Mouse (Mus musculus) lung, postnatal 0 days (tissue): ENCODE measurements around the gene Fyn. TPM values are rescaled to one million over a fixed set of nuclear protein-coding genes. Genes with fewer than 3 reads are reported as not detected.

Source experiments
- ATAC-seq: fragments of 200-750 bp; cut with Nextera tagmentation; 2 replicates; pipeline ENCODE4 v1.8.0; 2017; ENCODE audit warnings: moderate library complexity
- DNase-seq: peaks from one replicate; pipeline ENCODE4 v3.0.0-alpha.2; 2016; ENCODE audit warnings: low spot score
- H3K27ac ChIP-seq: fragments of 300-500 bp; sonication (generic); 2 replicates; pipeline ENCODE4 v1.5.1; 2014; ENCODE audit warnings: antibody characterized with exemption, mild to moderate bottlenecking, low read length, mixed read lengths
- H3K27me3 ChIP-seq: fragments of 300-500 bp; sonication (generic); replicated peaks from 2 replicates; pipeline ENCODE4 v1.6.1; 2014; ENCODE audit warnings: low read length, mixed read lengths; ENCODE audit not compliant: insufficient read depth
- H3K36me3 ChIP-seq: fragments of 300-500 bp; sonication (generic); 2 replicates; pipeline ENCODE4 v1.6.1; 2014; ENCODE audit warnings: low read length, mixed read lengths; ENCODE audit not compliant: insufficient read depth
- H3K4me1 ChIP-seq: fragments of 300-500 bp; sonication (generic); 2 replicates; pipeline ENCODE4 v1.6.1; 2014; ENCODE audit warnings: antibody characterized with exemption, low read depth, low read length, mixed read lengths; ENCODE audit not compliant: insufficient read depth
- H3K4me2 ChIP-seq: fragments of 300-500 bp; sonication (generic); replicated peaks from 2 replicates; pipeline ENCODE4 v1.6.1; 2014; ENCODE audit warnings: low read depth, mild to moderate bottlenecking, low read length, moderate library complexity, mixed read lengths
- H3K4me3 ChIP-seq: fragments of 300-500 bp; sonication (generic); 2 replicates; pipeline ENCODE4 v1.5.1; 2014; ENCODE audit warnings: low read depth, low read length
- H3K9ac ChIP-seq: fragments of 300-500 bp; sonication (generic); replicated peaks from 2 replicates; pipeline ENCODE4 v1.6.1; 2014; ENCODE audit warnings: low read depth, mild to moderate bottlenecking
- H3K9me3 ChIP-seq: fragments of 300-500 bp; sonication (generic); 2 replicates; pipeline ENCODE4 v1.6.1; 2016; ENCODE audit warnings: low read length, mixed read lengths
- CTCF ChIP-seq: IDR thresholded peaks from 2 replicates; pipeline ENCODE4 v1.5.1; 2016; ENCODE audit warnings: antibody characterized with exemption, mild to moderate bottlenecking
- EP300 ChIP-seq: IDR thresholded peaks from 2 replicates; pipeline ENCODE4 v1.6.1; 2016; ENCODE audit warnings: antibody characterized with exemption, mild to moderate bottlenecking, control low read depth
- WGBS: fragments of 180-500 bp; shearing (Covaris S2); extraction: QIAGEN DNeasy Blood & Tissue Kit; methylation state at CpG from one replicate; pipeline ENCODE4 v1.1.7; 2014; 5-methylcytosine and 5-hydroxymethylcytosine counted together
- polyA plus RNA-seq: library from polyadenylated mRNA; unstranded; fragments of >200 nt; fragmentation: Nextera tagmentation; extraction: Ambion mirVana; gene quantifications from 2 replicates; pipeline ENCODE4 v1.2.1, GENCODE M21; 2015

Fyn gene
- polyA plus RNA-seq, 1 experiment from 2014 or later, result 23.0 TPM

DNA sequence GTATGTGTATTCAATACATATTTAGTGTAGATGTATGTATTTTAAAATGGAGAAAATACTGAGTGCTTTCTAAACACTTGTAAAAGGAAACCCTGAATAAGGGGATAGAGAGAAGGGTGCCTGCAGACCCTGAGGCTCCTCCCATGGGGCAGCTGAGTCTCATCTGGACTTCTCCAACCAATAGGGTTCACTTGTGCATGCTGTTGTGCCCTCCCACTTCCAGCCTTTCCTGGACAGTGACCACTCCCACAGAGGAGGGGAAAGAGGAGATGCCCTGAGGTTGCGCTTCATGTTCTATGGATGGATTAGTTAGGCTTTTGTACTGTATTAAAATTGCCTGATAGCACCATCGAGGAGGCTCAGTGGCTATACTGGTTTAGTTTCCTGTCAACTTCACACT is 213.7 kb downstream of the Fyn start:
- no peak for ATAC-seq
- Histone ChIP-seq H3K4me1 (no peaks in the 10 kb centered on the region), H3K27me3 (no peaks in the 10 kb centered on the region), H3K9ac (no peak overlapping the region), H3K4me3 (no peak overlapping the region), H3K4me2 (no peak overlapping the region), H3K27ac (no peak overlapping the region), H3K36me3 (no peaks in the 10 kb centered on the region), H3K9me3 (no peaks in the 10 kb centered on the region)
- 83% methylated on average over 2 of the region's 2 CpGs for WGBS
- no peak for TF ChIP-seq CTCF
- no peak for TF ChIP-seq EP300
- DNase-seq, result no peak

DNA sequence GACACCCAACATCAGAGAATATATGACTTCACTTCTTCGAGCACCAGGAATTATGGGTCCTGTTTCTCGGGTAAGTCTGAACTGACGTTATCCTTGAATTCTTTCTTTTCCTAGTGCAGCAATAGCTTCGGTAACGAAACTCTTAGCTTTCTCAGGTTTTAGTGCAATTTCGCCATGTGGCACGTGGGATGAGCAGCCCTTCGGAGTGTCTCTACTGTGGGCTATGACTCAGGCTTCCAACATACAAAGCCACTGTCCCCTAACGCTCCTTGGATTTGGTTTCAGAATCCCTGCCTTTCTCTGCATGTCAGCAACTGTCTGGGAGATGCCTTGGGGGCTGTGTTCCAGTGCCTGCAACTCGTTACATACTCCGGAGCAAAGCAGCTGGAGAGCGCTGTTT is 215.1 kb downstream of the Fyn start:
- no peaks in the 10 kb centered on the region for H3K27me3 ChIP-seq
- H3K27ac ChIP-seq, result no peak overlapping the region
- TF ChIP-seq CTCF, result no peak
- no peak for TF ChIP-seq EP300
- WGBS, result 90% methylated on average over 12 of the region's 12 CpGs
- no peak for DNase-seq
- H3K9me3 ChIP-seq, result no peaks in the 10 kb centered on the region
- H3K4me3 ChIP-seq, result no peak overlapping the region
- no peaks in the 10 kb centered on the region for H3K36me3 ChIP-seq
- no peak for ATAC-seq
- H3K9ac ChIP-seq, result no peak overlapping the region
- H3K4me1 ChIP-seq, result no peaks in the 10 kb centered on the region
- H3K4me2 ChIP-seq, result no peak overlapping the region

DNA sequence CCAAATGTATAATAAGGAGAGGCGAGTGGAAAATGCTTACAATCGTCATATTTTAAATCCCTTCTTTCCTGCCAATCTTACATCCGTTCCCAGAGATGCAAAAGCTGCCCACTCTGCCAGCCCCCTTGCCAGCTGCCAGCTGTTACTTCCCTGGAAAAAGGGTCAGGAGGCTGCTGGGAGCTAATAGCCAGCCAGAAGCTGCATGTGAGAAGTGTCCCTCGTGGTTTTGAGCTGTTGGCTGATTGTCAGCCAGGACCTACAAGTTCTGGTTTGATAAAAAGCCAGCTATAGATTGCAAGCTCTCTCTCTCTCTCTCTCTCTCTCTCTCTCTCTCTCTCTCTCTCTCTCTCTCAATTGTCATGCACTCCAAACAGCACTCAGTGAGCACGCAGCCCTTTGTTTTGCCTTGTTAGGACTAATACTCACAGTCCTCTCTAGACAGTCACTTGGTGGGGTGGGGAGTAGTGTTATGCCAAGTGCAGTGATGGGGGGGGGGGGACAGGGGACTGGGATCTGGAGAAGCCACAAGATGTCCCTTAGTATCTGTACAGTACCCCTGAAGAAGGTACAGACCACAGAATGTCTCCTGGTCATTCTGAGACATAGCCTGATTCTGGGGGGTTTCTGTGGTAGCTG is 218.8 kb downstream of the Fyn start:
- whole genome bisulfite sequencing, result 45% methylated on average over 5 of the region's 5 CpGs

DNA sequence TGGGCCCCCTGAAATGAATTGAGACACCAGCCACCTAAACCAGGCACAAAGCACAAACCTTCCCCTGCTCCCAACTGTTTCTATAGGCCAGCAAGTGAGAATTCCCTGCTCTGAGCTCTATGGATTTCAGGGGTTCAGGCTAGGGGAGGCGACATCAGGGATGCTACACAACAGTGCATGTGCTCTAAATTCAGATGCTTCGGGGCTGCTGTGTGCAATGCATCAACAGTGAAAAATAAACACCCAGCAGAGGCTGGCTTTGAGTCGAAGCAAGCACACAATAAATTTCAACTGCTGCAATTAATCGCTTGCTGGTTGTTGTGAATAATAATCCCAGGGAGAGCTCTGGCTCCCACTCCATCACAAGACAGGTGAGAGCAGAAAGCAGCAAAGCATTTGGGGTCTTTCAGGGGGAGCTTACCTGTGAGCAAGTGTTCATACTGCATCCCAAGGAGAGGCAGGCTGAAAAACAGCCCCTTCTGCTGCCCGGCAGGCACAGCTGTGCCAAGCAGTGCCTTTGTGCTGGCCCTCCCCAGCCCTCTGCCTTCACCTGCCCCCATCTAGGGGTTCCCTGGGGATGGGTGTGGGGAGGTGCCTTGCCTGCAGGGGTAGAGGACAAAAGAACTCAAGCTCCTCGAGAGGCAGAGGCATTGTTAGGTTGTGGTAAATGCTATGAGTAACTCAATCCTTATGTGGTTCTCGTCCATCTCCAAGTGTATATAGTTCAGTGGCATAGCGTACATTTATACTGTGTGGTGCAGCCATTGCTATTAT is 219.5 kb downstream of the Fyn start:
- H3K4me3 ChIP-seq, result no peak overlapping the region
- TF ChIP-seq EP300 (no peak), CTCF (no peak)
- no peaks in the 10 kb centered on the region for H3K4me1 ChIP-seq
- ATAC-seq (no peak), DNase-seq (no peak)
- H3K9ac ChIP-seq, result no peak overlapping the region
- WGBS, result 71% methylated on average over 8 of the region's 8 CpGs
- H3K36me3 ChIP-seq, result no peaks in the 10 kb centered on the region
- H3K27ac ChIP-seq, result no peak overlapping the region
- H3K9me3 ChIP-seq, result peaks cover 5% of the 10 kb centered on the region; the same call in 1 of the 2 replicates
- H3K4me2 ChIP-seq, result no peak overlapping the region
- H3K27me3 ChIP-seq, result no peaks in the 10 kb centered on the region

More for the DNA sequence above, 218.8 kb downstream of the Fyn start:
- Histone ChIP-seq H3K4me2 (no peak overlapping the region), H3K27ac (no peak overlapping the region), H3K4me1 (no peaks in the 10 kb centered on the region), H3K36me3 (no peaks in the 10 kb centered on the region), H3K9ac (no peak overlapping the region), H3K9me3 (no peaks in the 10 kb centered on the region), H3K27me3 (no peaks in the 10 kb centered on the region), H3K4me3 (no peak overlapping the region)
- TF ChIP-seq CTCF (no peak), EP300 (no peak)
- ATAC-seq (peak; percentile 41; the same call in 1 of the 2 replicates), DNase-seq (peak; percentile 23)

DNA sequence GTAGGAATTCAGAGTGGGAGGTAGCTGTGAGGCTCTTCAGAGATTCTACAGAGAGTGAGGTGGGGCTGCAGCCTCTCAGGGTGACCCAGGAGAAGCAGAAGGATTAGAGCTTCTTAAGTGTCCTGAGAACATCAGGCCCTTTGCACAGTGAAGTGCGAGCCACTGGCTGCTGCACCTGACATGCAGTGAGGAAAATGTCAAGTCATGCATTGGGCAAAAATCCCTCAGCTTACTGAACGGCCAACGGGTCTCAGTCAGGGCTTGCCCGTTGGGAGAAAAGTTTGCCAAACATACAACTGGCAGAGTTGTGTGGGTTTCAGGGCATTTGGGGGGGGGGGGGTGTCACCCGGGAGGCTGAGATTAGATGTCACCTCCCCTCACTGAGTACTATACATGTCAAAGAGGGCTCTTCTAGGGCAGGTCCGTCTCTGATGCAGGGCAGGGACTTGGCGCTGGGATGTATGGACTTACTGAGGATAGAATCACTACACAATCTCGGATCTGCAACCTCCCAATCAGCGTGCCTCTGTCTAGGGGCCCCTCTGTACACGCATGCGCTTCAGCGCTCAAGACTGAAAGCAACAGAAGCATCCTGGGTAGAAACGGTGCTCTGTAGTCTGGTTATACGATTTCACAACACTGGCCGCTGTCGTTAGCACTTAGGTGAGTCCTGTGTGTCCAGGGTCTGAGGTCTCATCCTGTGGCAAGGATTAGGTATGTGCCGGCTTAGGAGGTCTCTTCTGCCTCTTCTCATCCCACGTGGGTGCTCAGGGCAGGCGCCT is 221.3 kb downstream of the Fyn start:
- ATAC-seq, result no peak
- no peak for TF ChIP-seq EP300
- TF ChIP-seq CTCF, result no peak

DNA sequence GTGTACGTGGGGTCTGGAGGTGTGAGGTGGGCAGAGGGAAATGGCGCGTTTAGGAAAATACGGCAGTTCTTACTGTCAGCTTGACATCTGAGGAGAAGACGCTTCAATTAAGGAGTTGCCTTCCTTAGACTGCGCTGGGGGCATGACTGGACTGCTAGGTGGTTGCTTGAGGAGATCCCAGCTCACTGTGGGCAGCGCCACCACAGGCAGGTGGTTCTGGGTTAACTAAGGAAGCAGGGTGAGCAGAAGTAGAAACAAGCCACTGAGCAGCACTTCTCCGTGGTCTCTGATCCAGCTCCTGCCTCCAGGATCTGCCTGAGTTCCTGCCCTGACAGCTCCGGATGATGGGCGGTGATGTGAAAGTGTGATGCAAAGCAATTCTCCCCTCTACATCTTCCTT is 222.0 kb downstream of the Fyn start:
- no peak for DNase-seq
- H3K9me3 ChIP-seq, result peaks cover 13% of the 10 kb centered on the region; the same call in 1 of the 2 replicates
- no peaks in the 10 kb centered on the region for H3K27me3 ChIP-seq
- TF ChIP-seq CTCF (no peak), EP300 (no peak)
- no peak overlapping the region for H3K4me2 ChIP-seq
- no peak overlapping the region for H3K9ac ChIP-seq
- no peaks in the 10 kb centered on the region for H3K36me3 ChIP-seq
- 88% methylated on average over 10 of the region's 10 CpGs for WGBS
- H3K4me1 ChIP-seq, result no peaks in the 10 kb centered on the region
- no peak overlapping the region for H3K27ac ChIP-seq
- ATAC-seq, result no peak
- no peak overlapping the region for H3K4me3 ChIP-seq

More for the DNA sequence above, 221.3 kb downstream of the Fyn start:
- no peaks in the 10 kb centered on the region for H3K4me1 ChIP-seq
- H3K4me2 ChIP-seq, result no peak overlapping the region
- no peak overlapping the region for H3K9ac ChIP-seq
- no peaks in the 10 kb centered on the region for H3K36me3 ChIP-seq
- H3K27ac ChIP-seq, result no peak overlapping the region
- no peak for DNase-seq
- H3K27me3 ChIP-seq, result no peaks in the 10 kb centered on the region
- H3K4me3 ChIP-seq, result no peak overlapping the region
- WGBS, result 77% methylated on average over 19 of the region's 19 CpGs
- H3K9me3 ChIP-seq, result peaks cover 13% of the 10 kb centered on the region; the same call in 1 of the 2 replicates
